Mouse (Mus musculus) ovary, postnatal 10 days (tissue): ENCODE data around the gene Itgal.
A peak's percentile ranks its signal among the peaks of the same experiment; 100 is the strongest.
"Not testable (repeated sequence)": the region's sequence is repeated elsewhere in the genome, so short reads cannot be mapped to it uniquely, and the experiment has no call there.

ENCODE experiments used
- DNase-seq: peaks from one replicate; pipeline ENCODE4 v3.0.0; 2022; ENCODE audit warnings: low spot score

The Itgal gene

GRCm38 (mm10) chr7:127296098-127296497 is at the start of gene Itgal:
TSS of gene Itgal (plus strand) at chr7:127296260.
- no peak for DNase-seq

DNA sequence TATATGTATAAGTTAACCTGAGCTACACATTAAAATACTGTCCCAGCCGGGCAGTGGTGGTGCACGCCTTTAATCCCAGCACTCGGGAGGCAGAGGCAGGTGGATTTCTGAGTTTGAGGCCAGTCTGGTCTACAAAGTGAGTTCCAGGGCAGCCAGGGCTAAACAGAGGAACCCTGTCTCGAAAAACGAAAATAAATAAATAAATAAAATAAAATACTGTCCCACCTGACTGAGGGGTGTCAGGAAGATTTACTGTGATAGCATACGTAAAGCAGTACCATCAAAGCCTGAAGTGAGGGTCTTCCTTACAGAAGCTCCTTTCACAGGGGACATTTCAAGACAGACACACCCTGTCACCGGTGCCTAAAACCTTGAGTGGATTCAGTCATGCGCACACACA is 45.5 kb upstream of the Itgal start:
- DNase-seq: not testable (repeated sequence)

DNA sequence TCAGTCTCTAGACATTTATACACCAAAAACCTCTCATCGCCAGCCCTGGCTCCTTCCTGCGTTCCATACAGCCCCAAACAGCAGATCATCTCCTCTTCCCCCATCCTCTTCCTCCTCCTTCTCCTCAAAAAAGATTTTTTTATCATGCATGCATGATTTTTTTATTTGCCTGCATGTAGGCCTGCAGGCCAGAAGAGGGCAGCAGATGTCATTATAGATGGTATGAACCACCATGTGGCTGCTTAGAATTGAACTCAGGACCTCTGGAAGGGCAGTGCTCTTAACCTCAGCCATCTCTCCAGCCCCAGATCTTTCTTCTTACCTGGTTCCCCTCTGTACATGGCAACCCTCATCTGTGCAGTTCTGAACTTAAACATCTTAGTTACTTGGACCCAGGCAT is 43.6 kb upstream of the Itgal start:
- DNase-seq: no peak

GRCm38 (mm10) chr7:127253341-127253740 is 42.7 kb upstream of the Itgal start:
- no peak for DNase-seq

DNA sequence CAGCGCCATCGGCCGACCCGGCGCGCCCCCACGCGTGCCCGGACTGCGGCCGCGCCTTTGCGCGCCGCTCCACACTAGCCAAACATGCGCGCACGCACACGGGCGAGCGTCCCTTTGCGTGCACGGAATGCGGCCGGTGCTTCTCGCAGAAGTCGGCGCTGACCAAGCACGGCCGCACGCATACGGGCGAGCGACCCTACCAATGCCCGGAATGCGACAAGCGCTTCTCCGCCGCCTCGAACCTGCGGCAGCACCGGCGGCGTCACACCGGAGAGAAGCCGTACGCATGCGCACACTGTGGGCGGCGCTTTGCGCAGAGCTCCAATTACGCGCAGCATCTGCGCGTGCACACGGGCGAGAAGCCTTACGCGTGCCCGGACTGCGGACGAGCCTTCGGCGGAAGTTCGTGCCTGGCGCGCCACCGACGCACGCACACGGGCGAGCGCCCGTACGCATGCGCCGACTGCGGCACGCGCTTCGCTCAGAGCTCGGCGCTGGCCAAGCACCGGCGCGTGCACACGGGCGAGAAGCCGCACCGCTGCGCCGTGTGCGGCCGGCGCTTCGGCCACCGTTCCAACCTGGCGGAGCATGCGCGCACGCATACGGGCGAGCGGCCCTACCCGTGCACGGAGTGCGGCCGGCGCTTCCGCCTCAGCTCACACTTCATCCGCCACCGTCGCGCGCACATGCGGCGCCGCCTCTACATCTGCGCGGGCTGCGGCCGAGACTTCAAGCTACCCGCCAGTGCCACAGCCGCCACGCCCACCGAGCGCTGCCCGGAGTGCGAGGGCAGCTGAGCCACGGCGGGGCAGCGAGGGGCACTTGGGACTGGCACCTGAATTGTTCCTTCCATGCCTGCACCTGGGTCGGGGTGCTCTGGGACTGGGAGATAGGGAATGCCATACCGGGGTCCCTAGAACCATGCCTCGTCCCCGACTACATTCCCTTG is 42.0 kb upstream of the Itgal start:
- peak; percentile 81 for DNase-seq

GRCm38 (mm10) chr7:127255008-127255407 is 41.1 kb upstream of the Itgal start:
- DNase-seq: no peak

GRCm38 (mm10) chr7:127255965-127256364 is 40.1 kb upstream of the Itgal start:
- DNase-seq: no peak

DNA sequence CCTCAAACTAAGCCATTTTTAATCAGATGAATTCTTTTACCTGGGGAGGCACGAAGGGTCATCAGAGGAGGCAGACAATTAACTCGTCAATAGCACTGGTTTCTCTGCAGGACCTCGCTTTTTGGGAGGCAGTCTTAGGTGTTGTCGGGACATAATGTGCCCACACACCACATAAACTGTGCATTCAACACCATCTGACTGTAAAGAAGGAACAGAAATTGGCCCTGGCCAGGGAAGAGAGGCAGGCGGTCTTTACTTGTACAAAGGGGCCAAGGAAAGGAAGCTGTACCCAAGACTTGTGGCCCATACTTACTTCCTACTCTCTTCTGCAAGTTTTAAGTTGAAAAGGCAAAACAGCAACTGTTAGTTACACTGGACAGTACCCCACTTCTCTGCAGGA is 39.5 kb upstream of the Itgal start:
- no peak for DNase-seq

- no peak for DNase-seq
Measured at GRCm38 (mm10) chr7:127259186-127259905, 36.7 kb upstream of the Itgal start.

- peak; percentile 85 for DNase-seq
Measured at GRCm38 (mm10) chr7:127260309-127261111, 35.5 kb upstream of the Itgal start, which contains the start of gene Dctpp1. TSS of gene Dctpp1 (minus strand) at chr7:127260709.

- no peak for DNase-seq
Measured at GRCm38 (mm10) chr7:127262218-127262961, 33.7 kb upstream of the Itgal start.

DNA sequence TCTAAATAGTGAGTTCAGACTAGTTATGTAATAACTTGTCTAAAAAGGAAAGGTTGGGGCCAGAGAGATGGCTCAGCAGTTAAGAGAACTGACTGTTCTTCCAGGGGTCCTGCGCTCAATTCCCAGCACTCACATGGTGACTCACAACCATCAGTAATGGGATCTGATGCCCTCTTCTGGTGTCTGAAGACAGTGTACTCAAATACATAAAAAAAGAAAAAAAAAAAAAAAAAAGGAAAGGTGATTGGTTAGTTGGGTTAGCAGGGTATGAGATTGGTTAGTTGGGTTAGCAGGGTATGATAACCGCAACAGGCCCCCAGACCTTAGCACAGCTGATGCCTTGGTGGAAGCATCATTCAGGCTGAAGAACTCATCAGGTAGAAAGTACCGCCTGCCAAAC is 32.5 kb upstream of the Itgal start:
- no peak for DNase-seq

GRCm38 (mm10) chr7:127270256-127270655 is 25.8 kb upstream of the Itgal start:
- DNase-seq: no peak

DNA sequence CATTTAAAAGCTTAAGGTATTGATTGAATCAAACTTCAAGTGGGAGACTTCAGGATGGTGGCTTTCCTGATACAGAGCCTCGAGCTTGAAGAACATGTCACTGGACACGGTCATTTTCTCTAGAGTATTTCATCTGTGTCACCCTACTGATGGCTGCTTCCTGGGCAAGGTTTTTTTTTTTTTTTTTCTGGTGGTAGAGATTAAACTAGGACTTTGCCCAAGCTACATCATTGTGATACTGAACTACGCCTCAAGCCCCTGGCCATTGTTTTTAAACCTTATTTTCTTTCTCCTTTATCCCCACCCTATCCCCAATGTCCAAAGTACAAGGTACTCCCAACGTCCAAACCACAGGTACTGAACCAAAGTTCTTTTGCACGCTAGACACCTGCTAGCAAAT is 25.4 kb upstream of the Itgal start:
- no peak for DNase-seq

GRCm38 (mm10) chr7:127271093-127271492 is 25.0 kb upstream of the Itgal start:
- no peak for DNase-seq

DNA sequence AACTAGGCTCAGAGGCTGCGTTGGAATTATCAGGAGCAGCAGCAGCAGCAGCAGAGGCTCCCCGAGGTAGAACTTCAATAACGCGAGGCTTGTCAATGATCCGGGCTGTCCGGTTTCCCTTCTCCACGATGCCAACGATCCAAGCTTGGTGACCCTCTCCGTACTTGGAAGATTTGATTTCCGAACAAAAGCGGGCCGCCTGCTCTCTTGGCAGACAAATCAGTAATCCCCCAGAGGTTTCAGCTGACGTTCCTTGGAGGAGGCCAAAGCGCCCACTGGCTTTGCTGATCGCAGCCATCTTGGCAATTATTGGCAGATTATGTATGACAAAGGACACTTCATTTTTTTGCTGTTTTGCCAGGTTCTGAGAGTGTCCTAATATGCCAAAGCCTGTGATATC is 23.5 kb upstream of the Itgal start:
- DNase-seq: no peak

GRCm38 (mm10) chr7:127273118-127273923 is 22.7 kb upstream of the Itgal start:
- no peak for DNase-seq

GRCm38 (mm10) chr7:127273925-127274789 is 21.9 kb upstream of the Itgal start, which contains the start of gene Sephs2:
TSS of gene Sephs2 (minus strand) at chr7:127274055.
- DNase-seq: peak; percentile 95

GRCm38 (mm10) chr7:127276519-127276961 is 19.5 kb upstream of the Itgal start:
- no peak for DNase-seq
